Mouse (Mus musculus) Patski (cell line): ENCODE measurements around the gene Vasn. TPM values are rescaled to one million over a fixed set of nuclear protein-coding genes. Genes with fewer than 3 reads are reported as not detected.

Source experiments
- ATAC-seq: fragments of 100-300 bp; one replicate; pipeline ENCODE4 v1.8.0; 2021
- CTCF ChIA-PET: fragments of 350-600 bp; sonication (Branson Sonifier 250); formaldehyde crosslinking; loops from one replicate; lab custom pipeline; 2022; ENCODE audit warnings: inconsistent platforms; lab: Charles Lee
- POLR2A ChIA-PET: fragments of 350-600 bp; sonication (Branson Sonifier 250); formaldehyde crosslinking; loops from one replicate; lab custom pipeline; 2022; ENCODE audit warnings: antibody characterized with exemption, inconsistent platforms; lab: Charles Lee
- DNase-seq: peaks from one replicate; pipeline ENCODE4 v3.0.0-alpha.2; 2011; ENCODE audit warnings: low read depth, low spot score
- H3K27me3 ChIP-seq: fragments of 371-371 bp; one replicate; pipeline ENCODE4 v1.5.1; 2021
- CTCF ChIP-seq: fragments of 100-300 bp; IDR thresholded peaks from one replicate; pipeline ENCODE4 v1.5.1; 2021
- in situ Hi-C: fragments of 300-500 bp; cut with MboI; formaldehyde crosslinking; loops from 3 replicates; pipeline ENCODE4 v1.11.1; 2018; ENCODE audit warnings: low pct_unique_long_range_greater_than_20kb, mixed read lengths
- polyA plus RNA-seq: library from polyadenylated mRNA; unstranded; gene quantifications from one replicate; pipeline ENCODE4 v1.2.3, GENCODE M21; 2021

Vasn gene
- polyA plus RNA-seq, 1 experiment from 2014 or later = 74.5 TPM

DNA sequence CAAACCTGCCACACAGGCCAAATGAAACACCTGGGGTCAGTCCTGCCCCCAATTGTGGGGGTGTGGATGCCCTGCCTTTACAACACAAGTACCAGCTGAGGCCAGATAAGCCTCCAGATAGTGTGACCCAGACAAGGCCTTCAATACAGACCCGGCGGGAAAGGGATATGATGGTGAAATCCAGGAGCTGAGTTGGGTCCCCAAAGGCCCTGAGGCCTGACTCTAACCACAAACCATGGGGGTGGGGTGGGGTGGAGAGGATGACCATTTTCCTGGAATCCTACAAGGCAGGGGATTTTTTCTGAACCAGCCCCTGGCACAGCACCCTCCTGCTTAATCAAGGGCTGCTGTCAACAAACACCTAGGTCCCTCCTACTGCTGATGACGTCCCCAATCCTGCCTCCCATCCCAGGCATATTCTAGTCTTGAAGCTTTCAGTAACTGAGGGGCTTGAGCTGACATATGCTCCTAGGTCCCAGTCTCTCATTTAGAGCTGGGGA is 800 bp upstream of the Vasn start:
- ATAC-seq = no peak
- no peak for TF ChIP-seq CTCF
- CTCF ChIA-PET = interaction anchor here (0.8 to 3.5 kb wide), 4 partner anchors 9 to 28 kb away, joined by 3 to 18 read pairs (median 6); no protein-coding TSS in a partner anchor
- DNase-seq = no peak
- no peaks in the 10 kb centered on the region for H3K27me3 ChIP-seq
- in situ Hi-C loops = no loop called here
- POLR2A ChIA-PET = interaction anchor here (0.8 kb wide), 1 partner anchor 13 kb away, joined by 4 read pairs; no protein-coding TSS in a partner anchor

DNA sequence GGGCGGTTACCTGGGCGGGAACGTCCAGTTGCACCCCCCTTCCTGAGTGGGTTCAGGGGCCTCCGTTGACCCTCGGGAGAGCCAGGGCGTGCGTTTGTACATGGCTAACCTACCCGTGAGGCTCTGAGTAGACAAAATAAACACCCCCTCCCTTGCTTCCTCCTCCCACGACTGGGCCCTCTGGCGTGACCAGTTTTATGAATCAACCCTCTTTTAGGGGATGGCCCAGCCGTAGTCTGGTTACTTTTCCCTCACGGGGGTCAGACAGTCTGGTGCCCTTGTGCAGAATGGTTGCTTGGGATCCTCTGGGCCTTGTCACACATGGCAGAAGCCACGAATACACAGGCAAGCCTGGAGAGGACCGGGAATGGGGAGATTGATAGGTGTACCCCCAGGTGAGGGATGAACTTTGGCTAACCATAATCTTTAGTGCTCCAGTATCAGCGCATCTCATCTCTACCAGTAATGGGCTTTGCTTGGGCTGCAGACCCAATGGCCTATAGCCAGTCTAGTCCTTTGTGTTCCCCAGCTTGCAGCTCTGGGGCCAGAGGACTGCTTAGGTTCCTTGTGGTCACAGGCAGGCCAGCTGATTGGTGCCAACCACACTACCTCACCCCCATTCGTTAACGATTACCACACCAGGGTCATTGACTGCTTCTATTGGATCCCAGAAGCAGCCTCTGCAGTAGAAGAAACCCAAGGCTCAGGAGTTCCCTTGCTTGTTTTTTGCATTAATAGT is 695 bp downstream of the Vasn start:
- in situ Hi-C loops = no loop called here
- ChIA-PET POLR2A (interaction anchor here (4.7 kb wide), 1 partner anchor 15 kb away, joined by 28 read pairs; no protein-coding TSS in a partner anchor), CTCF (interaction anchor here (1.4 kb wide), 1 partner anchor 10 kb away, joined by 5 read pairs; no protein-coding TSS in a partner anchor)
- peak; percentile 17 for ATAC-seq
- H3K27me3 ChIP-seq = no peaks in the 10 kb centered on the region
- no peak for TF ChIP-seq CTCF
- DNase-seq = no peak

DNA sequence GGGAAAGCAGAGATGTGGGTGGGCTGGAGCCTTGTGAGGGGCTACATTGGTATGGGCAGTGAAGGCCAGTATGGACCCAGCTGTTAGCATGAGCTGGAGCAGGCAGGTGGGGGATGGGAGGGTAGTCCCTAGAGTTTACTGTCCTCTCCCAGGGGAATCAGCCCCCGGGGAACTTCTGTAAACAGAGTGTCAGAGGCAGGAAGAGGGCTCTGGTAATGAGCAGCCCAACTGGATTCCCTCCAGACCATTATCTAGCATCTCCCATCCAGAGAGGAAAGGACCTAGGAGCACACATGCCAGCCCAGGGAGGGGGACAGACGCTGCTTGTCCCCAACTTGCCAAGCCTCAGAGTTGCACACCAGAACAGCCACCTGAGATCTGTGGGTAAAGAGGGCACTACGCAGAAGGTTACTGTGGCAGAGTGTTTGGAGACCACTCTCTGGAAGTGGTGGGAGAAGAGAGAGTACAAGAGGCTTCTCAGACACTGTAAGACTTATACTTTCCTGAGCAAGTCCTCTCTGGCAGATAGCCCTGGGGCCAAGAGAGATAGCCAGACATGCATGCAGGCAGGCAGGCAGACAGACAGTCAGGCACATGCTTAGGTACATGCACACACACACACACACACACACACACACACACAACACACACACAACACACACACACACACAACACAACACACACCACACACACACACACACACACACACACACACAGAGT is 1.5 kb downstream of the Vasn start:
- POLR2A ChIA-PET = interaction anchor here (4.7 kb wide), 1 partner anchor 14 kb away, joined by 28 read pairs; no protein-coding TSS in a partner anchor

GRCm38 (mm10) chr16:4642190-4642589 is 2.4 kb downstream of the Vasn start:
- POLR2A ChIA-PET = interaction anchor here (1.0 to 4.7 kb wide), 2 partner anchors 8 to 13 kb away, joined by 7 to 28 read pairs; no protein-coding TSS in a partner anchor
- in situ Hi-C loops = no loop called here
- DNase-seq (no peak), ATAC-seq (peak; percentile 17)
- CTCF ChIA-PET = interaction anchor here (0.8 to 2.5 kb wide), 7 partner anchors 8 to 326 kb away, joined by 3 to 14 read pairs (median 6); no protein-coding TSS in a partner anchor
- H3K27me3 ChIP-seq = no peaks in the 10 kb centered on the region
- TF ChIP-seq CTCF = no peak

More for the DNA sequence above, 1.5 kb downstream of the Vasn start:
- in situ Hi-C loops = no loop called here
- no peak for ATAC-seq
- CTCF ChIA-PET = interaction anchor here (0.8 to 1.8 kb wide), 3 partner anchors 8 to 325 kb away, joined by 3 to 8 read pairs (median 5); no protein-coding TSS in a partner anchor
- no peak for DNase-seq
- H3K27me3 ChIP-seq = no peaks in the 10 kb centered on the region
- no peak for TF ChIP-seq CTCF

DNA sequence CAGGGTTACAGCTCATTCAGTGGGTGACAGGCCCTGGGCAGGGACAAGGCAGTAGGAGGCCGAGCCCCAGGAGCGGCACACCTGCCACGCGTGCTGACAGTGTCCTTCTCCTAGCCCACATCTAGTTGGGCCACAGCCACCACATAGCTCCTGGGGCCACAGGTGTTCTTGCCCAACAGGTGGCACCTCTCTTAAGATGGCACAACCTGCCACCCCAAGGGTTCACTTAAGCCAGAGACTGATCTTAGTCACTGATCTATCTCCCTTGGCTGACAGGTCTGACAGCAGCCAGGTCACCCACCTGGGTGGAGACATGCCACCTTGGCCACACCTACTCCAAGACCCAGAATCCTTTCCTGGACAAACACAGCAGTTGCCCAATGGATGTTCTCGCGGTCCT is 3.2 kb downstream of the Vasn start:
- in situ Hi-C loops = no loop called here
- ATAC-seq = no peak
- no peak for DNase-seq
- CTCF ChIA-PET = interaction anchor here (1.1 to 2.5 kb wide), 6 partner anchors 9 to 24 kb away, joined by 3 to 14 read pairs (median 7); no protein-coding TSS in a partner anchor
- POLR2A ChIA-PET = interaction anchor here (1.0 to 4.7 kb wide), 3 partner anchors 9 to 12 kb away, joined by 7 to 28 read pairs (median 11); no protein-coding TSS in a partner anchor
- TF ChIP-seq CTCF = no peak
- H3K27me3 ChIP-seq = no peaks in the 10 kb centered on the region

- H3K27me3 ChIP-seq = no peaks in the 10 kb centered on the region
- no peak for TF ChIP-seq CTCF
- CTCF ChIA-PET = interaction anchor here (1.5 to 2.8 kb wide), 5 partner anchors 11 to 23 kb away, joined by 4 to 15 read pairs (median 14); no protein-coding TSS in a partner anchor
- peak; percentile 12 for ATAC-seq
- POLR2A ChIA-PET = interaction anchor here (0.9 to 4.7 kb wide), 5 partner anchors 8 to 120 kb away, joined by 3 to 28 read pairs (median 4); no protein-coding TSS in a partner anchor
- in situ Hi-C loops = no loop called here
- DNase-seq = peak; percentile 76
Observed at GRCm38 (mm10) chr16:4643670-4644419, 4.1 kb downstream of the Vasn start.

- H3K27me3 ChIP-seq = no peaks in the 10 kb centered on the region
- ATAC-seq (no peak), DNase-seq (no peak)
- POLR2A ChIA-PET = interaction anchor here (1.7 kb wide), 1 partner anchor 13 kb away, joined by 8 read pairs; no protein-coding TSS in a partner anchor
- in situ Hi-C loops = no loop called here
- TF ChIP-seq CTCF = no peak
- CTCF ChIA-PET = interaction anchor here (0.7 to 2.8 kb wide), 5 partner anchors 9 to 88 kb away, joined by 3 to 16 read pairs (median 12); no protein-coding TSS in a partner anchor
Observed at GRCm38 (mm10) chr16:4645867-4646266, 6.1 kb downstream of the Vasn start.

DNA sequence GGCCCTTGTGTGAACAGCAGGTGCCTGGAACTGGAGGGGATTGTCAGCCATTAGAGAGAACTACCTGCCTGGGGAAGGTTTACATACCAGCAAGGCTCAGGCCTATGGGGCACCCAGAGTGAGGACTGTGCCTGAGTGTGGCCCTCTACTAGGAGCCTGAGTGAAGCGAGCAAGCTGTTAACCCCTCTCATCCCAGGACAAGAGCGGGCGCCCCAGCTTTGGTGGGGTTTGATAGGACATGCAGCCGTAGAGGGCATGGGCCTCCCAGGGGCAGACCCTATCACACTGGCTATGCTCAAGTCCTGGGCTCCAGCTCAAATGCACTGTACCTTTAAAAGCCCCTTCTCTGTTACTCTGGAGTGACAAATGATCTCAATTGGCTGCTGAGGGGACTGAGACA is 7.1 kb downstream of the Vasn start:
- H3K27me3 ChIP-seq = no peaks in the 10 kb centered on the region
- DNase-seq = no peak
- ChIA-PET CTCF (interaction anchor here (2.4 to 2.6 kb wide), 2 partner anchors 8 to 20 kb away, joined by 12 to 16 read pairs; no protein-coding TSS in a partner anchor), POLR2A (interaction anchor here (1.7 kb wide), 1 partner anchor 13 kb away, joined by 8 read pairs; no protein-coding TSS in a partner anchor)
- ATAC-seq = no peak
- in situ Hi-C loops = no loop called here
- TF ChIP-seq CTCF = no peak

DNA sequence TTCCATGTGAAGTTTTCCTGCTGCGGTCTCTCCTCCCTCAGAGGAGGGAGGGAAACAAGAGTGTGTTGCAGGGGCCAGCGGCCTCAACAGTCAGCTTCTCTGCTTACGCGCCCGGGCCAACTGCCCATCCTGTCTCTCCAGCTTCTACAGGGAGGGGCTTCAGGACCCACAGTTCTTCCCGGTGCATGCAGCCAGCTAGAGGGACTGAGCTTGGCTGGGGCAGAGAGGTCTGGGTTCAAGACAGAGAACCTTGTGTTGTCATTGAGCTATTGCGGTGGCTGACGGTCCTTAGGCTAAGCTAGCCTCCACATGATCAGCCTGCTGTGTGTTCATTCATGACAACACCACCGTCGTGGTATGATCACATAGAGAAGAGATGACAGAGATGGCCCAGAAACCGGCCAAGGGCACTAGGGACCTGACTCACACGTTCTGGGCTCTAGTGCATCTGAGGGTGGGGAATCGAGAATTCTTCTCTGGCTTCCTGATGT is 8.0 kb downstream of the Vasn start:
- no peak for TF ChIP-seq CTCF
- ATAC-seq (no peak), DNase-seq (no peak)
- POLR2A ChIA-PET = interaction anchor here (0.7 kb wide), 1 partner anchor 238 kb away, joined by 3 read pairs; no protein-coding TSS in a partner anchor
- in situ Hi-C loops = no loop called here
- CTCF ChIA-PET = interaction anchor here (1.2 to 2.1 kb wide), 2 partner anchors 10 to 20 kb away, joined by 4 to 6 read pairs; no protein-coding TSS in a partner anchor
- H3K27me3 ChIP-seq = no peaks in the 10 kb centered on the region
